17 mouse cellular contexts compared by ENCODE assay signal in the genomic region with DNA sequence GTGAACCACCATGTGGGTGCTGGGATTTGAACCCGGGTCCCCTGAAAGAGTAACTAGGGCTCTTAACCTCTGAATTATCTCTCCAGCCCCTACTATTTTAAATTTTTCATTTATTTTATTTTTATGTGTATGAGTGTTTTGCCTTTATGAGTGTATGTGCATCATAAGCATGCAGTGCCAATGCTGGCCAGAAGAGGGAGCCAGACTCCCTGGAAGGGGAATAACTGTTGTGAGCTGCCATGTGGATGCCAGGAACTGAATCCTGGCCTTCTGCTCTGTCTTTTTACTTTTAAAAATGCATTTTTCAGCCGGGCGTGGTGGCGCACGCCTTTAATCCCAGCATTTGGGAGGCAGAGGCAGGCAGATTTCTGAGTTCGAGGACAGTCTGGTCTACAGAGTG. TPM values are rescaled to one million over a fixed set of nuclear protein-coding genes. Genes with fewer than 3 reads are reported as not detected.
DNase-seq lines count a peak whose midpoint lies in the region; ATAC-seq and TF ChIP-seq lines count a peak whose summit lies in the region.
"Had no signal": no experiment of that assay in that cellular context is flagged by ENCODE, and none has a peak within 500 bp of the region (broad histone marks: within the 10 kb centered on the region; RNA-seq: fewer than 3 reads in every experiment).

No protein-coding gene starts in this region.

- H3K4me1 ChIP-seq in hindbrain, postnatal 0 days (ENCODE audit: insufficient read depth, low read length): no peaks in the 10 kb centered on the region
- H3K4me1 ChIP-seq in hindbrain, embryonic 16.5 days (ENCODE audit: control insufficient read depth, insufficient read depth, low read depth, low read length): no peaks in the 10 kb centered on the region
- H3K4me1 ChIP-seq in forebrain, embryonic 11.5 days (replicated peaks; ENCODE audit: control insufficient read depth, insufficient read depth, low read length): no peaks in the 10 kb centered on the region

- TF ChIP-seq CTCF in hindbrain, postnatal 0 days (IDR thresholded peaks at IDR 0.05; ENCODE audit: low read depth): peak; percentile 44

- no peak for ATAC-seq in hindbrain, postnatal 0 days
- no peak for ATAC-seq in hindbrain, embryonic 16.5 days
- ATAC-seq in forebrain, embryonic 11.5 days (replicated peaks; ENCODE audit: low FRiP score): no peak
- ATAC-seq: intestine, embryonic 15.5 days had no signal

- no peak overlapping the region for H3K4me2 ChIP-seq in hindbrain, postnatal 0 days (ENCODE audit: low read depth, low read length)
- no peak overlapping the region for H3K4me2 ChIP-seq in hindbrain, embryonic 16.5 days (ENCODE audit: low read length)
- H3K4me2 ChIP-seq in forebrain, embryonic 11.5 days (ENCODE audit: low read depth, low read length, severe bottlenecking): no peak overlapping the region
- H3K4me2 ChIP-seq: intestine, embryonic 15.5 days had no signal

- H3K9ac ChIP-seq in hindbrain, postnatal 0 days (replicated peaks; ENCODE audit: low read length): no peak overlapping the region
- H3K9ac ChIP-seq in hindbrain, embryonic 16.5 days (ENCODE audit: low read depth, low read length): no peak overlapping the region
- H3K9ac ChIP-seq in forebrain, embryonic 11.5 days (ENCODE audit: low read length): no peak overlapping the region
- H3K9ac ChIP-seq: intestine, embryonic 15.5 days had no signal

- 97% methylated on average over 6 of the region's 6 CpGs for WGBS in hindbrain, postnatal 0 days
- 94% methylated on average over 6 of the region's 6 CpGs for WGBS in hindbrain, embryonic 16.5 days
- 93% methylated on average over 6 of the region's 6 CpGs for WGBS in forebrain, embryonic 11.5 days

- DNase-seq in hindbrain, postnatal 0 days (ENCODE audit: low spot score): no peak
- DNase-seq in thymus, postnatal 25 days: peak; percentile 16
- DNase-seq in thymus, postnatal 14 days: no peak
- peak; percentile 89 for DNase-seq in R1 (ENCODE audit: low read depth, low spot score)
- peak; percentile 63 for DNase-seq in testis, postnatal 14 days (ENCODE audit: low spot score)
- no peak for DNase-seq in spleen, postnatal 14 days (ENCODE audit: low spot score in 2 of 2)
- no peak for DNase-seq in forebrain, embryonic 11.5 days (ENCODE audit: low spot score)
- DNase-seq: cerebellum, adult 9-11 months; heart, adult 11 months; heart, postnatal 36 days; lung, adult 18-20 months had no signal

- H3K36me3 ChIP-seq in hindbrain, postnatal 0 days (ENCODE audit: insufficient read depth, low read length): no peaks in the 10 kb centered on the region
- H3K36me3 ChIP-seq in hindbrain, embryonic 16.5 days (ENCODE audit: control insufficient read depth, insufficient read depth, low read length): no peaks in the 10 kb centered on the region
- no peaks in the 10 kb centered on the region for H3K36me3 ChIP-seq in forebrain, embryonic 11.5 days (ENCODE audit: control insufficient read depth, insufficient read depth, low read length)
- H3K36me3 ChIP-seq: intestine, embryonic 15.5 days had no signal

- no peak overlapping the region for H3K27ac ChIP-seq in hindbrain, postnatal 0 days
- H3K27ac ChIP-seq in hindbrain, embryonic 16.5 days (ENCODE audit: low read depth, low read length): no peak overlapping the region
- H3K27ac ChIP-seq in forebrain, embryonic 11.5 days (ENCODE audit: low read depth, low read length): no peak overlapping the region
- H3K27ac ChIP-seq: intestine, embryonic 15.5 days had no signal

- H3K27me3 ChIP-seq in hindbrain, postnatal 0 days (ENCODE audit: insufficient read depth, low read length): no peaks in the 10 kb centered on the region
- H3K27me3 ChIP-seq in hindbrain, embryonic 16.5 days (replicated peaks; ENCODE audit: control insufficient read depth, insufficient read depth, low read length): no peaks in the 10 kb centered on the region
- H3K27me3 ChIP-seq in forebrain, embryonic 11.5 days (ENCODE audit: control insufficient read depth, insufficient read depth, low read length): no peaks in the 10 kb centered on the region
- H3K27me3 ChIP-seq: intestine, embryonic 15.5 days had no signal

- H3K4me3 ChIP-seq in hindbrain, postnatal 0 days (ENCODE audit: low read length): no peak overlapping the region
- no peak overlapping the region for H3K4me3 ChIP-seq in hindbrain, embryonic 16.5 days (ENCODE audit: low read length)
- no peak overlapping the region for H3K4me3 ChIP-seq in forebrain, embryonic 11.5 days (ENCODE audit: low read depth, low read length)
- H3K4me3 ChIP-seq: intestine, embryonic 15.5 days had no signal

- no peaks in the 10 kb centered on the region for H3K9me3 ChIP-seq in hindbrain, postnatal 0 days (ENCODE audit: low read length)
- peaks cover 2% of the 10 kb centered on the region; the same call in 1 of the 2 replicates for H3K9me3 ChIP-seq in hindbrain, embryonic 16.5 days (ENCODE audit: control insufficient read depth, low read length)
- peaks cover 4% of the 10 kb centered on the region; the same call in 1 of the 2 replicates for H3K9me3 ChIP-seq in forebrain, embryonic 11.5 days (ENCODE audit: control insufficient read depth, low read length)
- H3K9me3 ChIP-seq: intestine, embryonic 15.5 days had no signal

RNA-seq across cellular contexts. Expression of a gene that starts 2.0 kb away (rescaled TPM):
- total RNA-seq in hindbrain, postnatal 0 days (2014; rRNA removed): 0.32 and 1.5 TPM in 2 replicates
- polyA plus RNA-seq in hindbrain, postnatal 0 days (2015; fragmentation: Nextera tagmentation; extraction: Ambion mirVana): 0.84 and 1.1 TPM in 2 replicates
- polyA plus RNA-seq in hindbrain, embryonic 16.5 days (2015; fragmentation: Nextera tagmentation; extraction: Ambion mirVana): 0.76 and 1.2 TPM in 2 replicates
- polyA plus RNA-seq in forebrain, embryonic 11.5 days (2014; fragmentation: Nextera tagmentation; extraction: Ambion mirVana): 0.13 TPM in 1 of 2 replicates, not detected in the other
- total RNA-seq: layer of hippocampus, adult 8-10 months; megakaryocyte-erythroid progenitor cell, adult 5-6 weeks had no signal

RNA-seq across cellular contexts. Expression of a gene that starts 25.2 kb away (rescaled TPM):
- 25.5 and 35.2 TPM in 2 replicates for total RNA-seq in hindbrain, postnatal 0 days (2014; rRNA removed)
- polyA plus RNA-seq in hindbrain, postnatal 0 days (2015; fragmentation: Nextera tagmentation; extraction: Ambion mirVana): 23.3 and 24.8 TPM in 2 replicates
- polyA plus RNA-seq in hindbrain, embryonic 16.5 days (2015; fragmentation: Nextera tagmentation; extraction: Ambion mirVana): 32.5 and 36.1 TPM in 2 replicates
- 26.7 and 31.2 TPM in 2 replicates for polyA plus RNA-seq in forebrain, embryonic 11.5 days (2014; fragmentation: Nextera tagmentation; extraction: Ambion mirVana)

RNA-seq across cellular contexts. Expression of a gene that starts 30.1 kb away (rescaled TPM):
- total RNA-seq in hindbrain, postnatal 0 days (2014; rRNA removed): 0.43 TPM in 1 of 2 replicates, not detected in the other
- 0.09 and 0.18 TPM in 2 replicates for polyA plus RNA-seq in hindbrain, postnatal 0 days (2015; fragmentation: Nextera tagmentation; extraction: Ambion mirVana)
- polyA plus RNA-seq in hindbrain, embryonic 16.5 days (2015; fragmentation: Nextera tagmentation; extraction: Ambion mirVana): 0.17 and 0.25 TPM in 2 replicates
- polyA plus RNA-seq in forebrain, embryonic 11.5 days (2014; fragmentation: Nextera tagmentation; extraction: Ambion mirVana): not detected in 2 replicates
- total RNA-seq: left cerebral cortex, postnatal 25 days; megakaryocyte-erythroid progenitor cell, adult 5-6 weeks had no signal
- polyA plus RNA-seq: neural tube, embryonic 11.5 days had no signal

RNA-seq across cellular contexts. Expression of a gene that starts 59.0 kb away (rescaled TPM):
- 13.7 and 18.4 TPM in 2 replicates for total RNA-seq in hindbrain, postnatal 0 days (2014; rRNA removed)
- 11.1 and 12.2 TPM in 2 replicates for polyA plus RNA-seq in hindbrain, postnatal 0 days (2015; fragmentation: Nextera tagmentation; extraction: Ambion mirVana)
- 15.7 and 16.9 TPM in 2 replicates for polyA plus RNA-seq in hindbrain, embryonic 16.5 days (2015; fragmentation: Nextera tagmentation; extraction: Ambion mirVana)
- polyA plus RNA-seq in forebrain, embryonic 11.5 days (2014; fragmentation: Nextera tagmentation; extraction: Ambion mirVana): 4.8 and 5.2 TPM in 2 replicates

Comparison
In these comparisons a context has a peak if more than half of its experiments do, and no peak if none do; other contexts are left out.
1. DNase-seq: peak in thymus, postnatal 25 days (single experiment), R1 (single experiment) and testis, postnatal 14 days (single experiment); none in hindbrain, postnatal 0 days (single experiment), thymus, postnatal 14 days (single experiment), spleen, postnatal 14 days (0 of 2) and forebrain, embryonic 11.5 days (single experiment).